Mouse (Mus musculus) limb, embryonic 13.5 days (tissue): ENCODE data around the gene Lrrc27. TPM values are rescaled to one million over a fixed set of nuclear protein-coding genes. Genes with fewer than 3 reads are reported as not detected.
A peak's percentile ranks its signal among the peaks of the same experiment; 100 is the strongest.

Experiments used
- ATAC-seq: fragments of 200-750 bp; cut with Nextera tagmentation; 2 replicates; pipeline ENCODE4 v1.8.0; 2017; ENCODE audit warnings: low read depth, moderate number of reproducible peaks, moderate TSS enrichment; ENCODE audit not compliant: low FRiP score
- H3K27ac ChIP-seq: fragments of 300-500 bp; sonication (generic); 2 replicates; pipeline ENCODE4 v1.5.1; 2015; ENCODE audit warnings: inconsistent platforms, mild to moderate bottlenecking, moderate library complexity
- H3K27me3 ChIP-seq: fragments of 300-500 bp; sonication (generic); 2 replicates; pipeline ENCODE4 v1.6.1; 2015; ENCODE audit warnings: mild to moderate bottlenecking, inconsistent platforms
- H3K36me3 ChIP-seq: fragments of 300-500 bp; sonication (generic); 2 replicates; pipeline ENCODE4 v1.6.1; 2015; ENCODE audit warnings: inconsistent platforms, mild to moderate bottlenecking, moderate library complexity
- H3K4me1 ChIP-seq: fragments of 300-500 bp; sonication (generic); 2 replicates; pipeline ENCODE4 v1.6.1; 2015; ENCODE audit warnings: inconsistent platforms
- H3K4me2 ChIP-seq: fragments of 300-500 bp; sonication (generic); replicated peaks from 2 replicates; pipeline ENCODE4 v1.6.1; 2015; ENCODE audit warnings: inconsistent platforms, mild to moderate bottlenecking, moderate library complexity
- H3K4me3 ChIP-seq: fragments of 300-500 bp; sonication (generic); 2 replicates; pipeline ENCODE4 v1.5.1; 2015; ENCODE audit warnings: moderate library complexity, mild to moderate bottlenecking, inconsistent platforms
- H3K9ac ChIP-seq: fragments of 300-500 bp; sonication (generic); 2 replicates; pipeline ENCODE4 v1.6.1; 2015; ENCODE audit warnings: mild to moderate bottlenecking, inconsistent platforms
- H3K9me3 ChIP-seq: fragments of 300-500 bp; sonication (generic); 2 replicates; pipeline ENCODE4 v1.6.1; 2016; ENCODE audit warnings: inconsistent platforms
- WGBS: fragments of 180-500 bp; shearing (Covaris S2); methylation state at CpG from one replicate; pipeline ENCODE4 v1.1.7; 2015; 5-methylcytosine and 5-hydroxymethylcytosine counted together
- polyA plus RNA-seq: library from polyadenylated mRNA; unstranded; fragments of >200 nt; fragmentation: Nextera tagmentation; extraction: Ambion mirVana; gene quantifications from 2 replicates; pipeline ENCODE4 v1.2.1, GENCODE M21; 2015

The Lrrc27 gene
- polyA plus RNA-seq, 1 experiment from 2014 or later = 1.8 TPM

- peak overlapping the region; percentile 72 for H3K9ac ChIP-seq
- ATAC-seq = peak; percentile 78
- H3K4me1 ChIP-seq = peaks cover 9% of the 10 kb centered on the region
- no peaks in the 10 kb centered on the region; the same call in 1 of the 2 replicates for H3K9me3 ChIP-seq
- H3K4me2 ChIP-seq = peak overlapping the region; percentile 98
- H3K4me3 ChIP-seq = peak overlapping the region; percentile 67
- H3K27me3 ChIP-seq = peaks cover 58% of the 10 kb centered on the region
- no peaks in the 10 kb centered on the region for H3K36me3 ChIP-seq
- WGBS = 2% methylated on average over 23 of the region's 23 CpGs
- no peak overlapping the region for H3K27ac ChIP-seq
Measured at GRCm38 (mm10) chr7:139188634-139189207, 24.1 kb upstream of the Lrrc27 start.

GRCm38 (mm10) chr7:139190616-139191015, 22.2 kb upstream of the Lrrc27 start:
- Histone ChIP-seq H3K4me1 (peaks cover 9% of the 10 kb centered on the region), H3K27ac (no peak overlapping the region), H3K27me3 (peaks cover 48% of the 10 kb centered on the region), H3K4me3 (no peak overlapping the region), H3K36me3 (no peaks in the 10 kb centered on the region), H3K9ac (no peak overlapping the region), H3K4me2 (no peak overlapping the region), H3K9me3 (no peaks in the 10 kb centered on the region; the same call in 1 of the 2 replicates)
- no peak for ATAC-seq
- WGBS = 94% methylated on average over 4 of the region's 4 CpGs

GRCm38 (mm10) chr7:139191619-139192018, 21.2 kb upstream of the Lrrc27 start:
- WGBS = 66% methylated on average over 6 of the region's 6 CpGs
- no peaks in the 10 kb centered on the region; the same call in 1 of the 2 replicates for H3K9me3 ChIP-seq
- H3K9ac ChIP-seq = no peak overlapping the region
- ATAC-seq = no peak
- no peak overlapping the region for H3K27ac ChIP-seq
- no peak overlapping the region for H3K4me3 ChIP-seq
- H3K4me1 ChIP-seq = peaks cover 9% of the 10 kb centered on the region
- H3K27me3 ChIP-seq = peaks cover 38% of the 10 kb centered on the region
- no peaks in the 10 kb centered on the region for H3K36me3 ChIP-seq
- H3K4me2 ChIP-seq = no peak overlapping the region

- Histone ChIP-seq H3K9me3 (no peaks in the 10 kb centered on the region), H3K4me3 (no peak overlapping the region), H3K9ac (no peak overlapping the region), H3K4me2 (no peak overlapping the region), H3K36me3 (no peaks in the 10 kb centered on the region), H3K27me3 (peaks cover 23% of the 10 kb centered on the region), H3K27ac (no peak overlapping the region), H3K4me1 (no peaks in the 10 kb centered on the region)
- 79% methylated on average over 4 of the region's 4 CpGs for WGBS
- no peak for ATAC-seq
Measured at GRCm38 (mm10) chr7:139197022-139197421, 15.8 kb upstream of the Lrrc27 start.

GRCm38 (mm10) chr7:139200108-139200507, 12.7 kb upstream of the Lrrc27 start:
- no peak overlapping the region for H3K9ac ChIP-seq
- H3K27ac ChIP-seq = no peak overlapping the region
- H3K9me3 ChIP-seq = no peaks in the 10 kb centered on the region
- WGBS = 36% methylated on average over 7 of the region's 7 CpGs
- no peaks in the 10 kb centered on the region for H3K36me3 ChIP-seq
- H3K4me3 ChIP-seq = no peak overlapping the region
- H3K4me2 ChIP-seq = no peak overlapping the region
- H3K27me3 ChIP-seq = peaks cover 21% of the 10 kb centered on the region
- H3K4me1 ChIP-seq = no peaks in the 10 kb centered on the region
- no peak for ATAC-seq

- no peaks in the 10 kb centered on the region for H3K9me3 ChIP-seq
- no peak overlapping the region for H3K27ac ChIP-seq
- WGBS = 62% methylated on average over 6 of the region's 6 CpGs
- H3K4me1 ChIP-seq = no peaks in the 10 kb centered on the region
- ATAC-seq = no peak
- H3K4me3 ChIP-seq = no peak overlapping the region
- H3K9ac ChIP-seq = no peak overlapping the region
- no peak overlapping the region for H3K4me2 ChIP-seq
- no peaks in the 10 kb centered on the region for H3K36me3 ChIP-seq
- H3K27me3 ChIP-seq = peaks cover 21% of the 10 kb centered on the region
Measured at GRCm38 (mm10) chr7:139201209-139201608, 11.6 kb upstream of the Lrrc27 start.

- H3K4me3 ChIP-seq = no peak overlapping the region
- no peak for ATAC-seq
- H3K9me3 ChIP-seq = no peaks in the 10 kb centered on the region
- no peaks in the 10 kb centered on the region for H3K27me3 ChIP-seq
- no peaks in the 10 kb centered on the region for H3K36me3 ChIP-seq
- H3K9ac ChIP-seq = no peak overlapping the region
- 27% methylated on average over 7 of the region's 7 CpGs for WGBS
- H3K4me1 ChIP-seq = peaks cover 4% of the 10 kb centered on the region
- H3K27ac ChIP-seq = no peak overlapping the region
- no peak overlapping the region for H3K4me2 ChIP-seq
Measured at GRCm38 (mm10) chr7:139208023-139208772, 4.6 kb upstream of the Lrrc27 start.

GRCm38 (mm10) chr7:139208773-139209095, 4.1 kb upstream of the Lrrc27 start:
- ATAC-seq = no peak
- H3K27me3 ChIP-seq = no peaks in the 10 kb centered on the region
- no peak overlapping the region for H3K9ac ChIP-seq
- H3K4me1 ChIP-seq = peaks cover 7% of the 10 kb centered on the region
- H3K36me3 ChIP-seq = no peaks in the 10 kb centered on the region
- H3K27ac ChIP-seq = no peak overlapping the region
- no peaks in the 10 kb centered on the region for H3K9me3 ChIP-seq
- no peak overlapping the region for H3K4me2 ChIP-seq
- 56% methylated on average over 4 of the region's 4 CpGs for WGBS
- no peak overlapping the region for H3K4me3 ChIP-seq

- WGBS = 82% methylated on average over 6 of the region's 6 CpGs
- no peaks in the 10 kb centered on the region for H3K27me3 ChIP-seq
Measured at GRCm38 (mm10) chr7:139211761-139212160, 1.0 kb upstream of the Lrrc27 start.

GRCm38 (mm10) chr7:139213751-139214150, 963 bp downstream of the Lrrc27 start:
- Histone ChIP-seq H3K4me1 (peaks cover 14% of the 10 kb centered on the region), H3K27me3 (no peaks in the 10 kb centered on the region), H3K36me3 (no peaks in the 10 kb centered on the region), H3K9me3 (no peaks in the 10 kb centered on the region), H3K27ac (no peak overlapping the region), H3K4me3 (peak overlapping the region; percentile 60), H3K4me2 (peak overlapping the region; percentile 67), H3K9ac (peak overlapping the region; percentile 65)
- no peak for ATAC-seq
- 58% methylated on average over 3 of the region's 3 CpGs for WGBS

More at GRCm38 (mm10) chr7:139211761-139212160, 1.0 kb upstream of the Lrrc27 start:
- H3K9ac ChIP-seq = no peak overlapping the region
- H3K4me2 ChIP-seq = no peak overlapping the region
- H3K4me3 ChIP-seq = no peak overlapping the region
- no peak overlapping the region for H3K27ac ChIP-seq
- ATAC-seq = no peak
- H3K36me3 ChIP-seq = no peaks in the 10 kb centered on the region
- no peaks in the 10 kb centered on the region for H3K9me3 ChIP-seq
- peaks cover 8% of the 10 kb centered on the region for H3K4me1 ChIP-seq

GRCm38 (mm10) chr7:139214160-139214559, 1.4 kb downstream of the Lrrc27 start:
- Histone ChIP-seq H3K9me3 (no peaks in the 10 kb centered on the region), H3K27ac (no peak overlapping the region), H3K36me3 (no peaks in the 10 kb centered on the region), H3K27me3 (no peaks in the 10 kb centered on the region), H3K4me2 (no peak overlapping the region), H3K9ac (no peak overlapping the region), H3K4me3 (no peak overlapping the region), H3K4me1 (peaks cover 17% of the 10 kb centered on the region)
- ATAC-seq = no peak
- 85% methylated on average over 3 of the region's 3 CpGs for WGBS

GRCm38 (mm10) chr7:139214596-139215340, 2.0 kb downstream of the Lrrc27 start:
- Histone ChIP-seq H3K27me3 (no peaks in the 10 kb centered on the region), H3K36me3 (no peaks in the 10 kb centered on the region), H3K4me2 (no peak overlapping the region), H3K27ac (no peak overlapping the region), H3K9me3 (no peaks in the 10 kb centered on the region), H3K9ac (no peak overlapping the region), H3K4me1 (peaks cover 17% of the 10 kb centered on the region), H3K4me3 (no peak overlapping the region)
- 80% methylated on average over 14 of the region's 14 CpGs for whole genome bisulfite sequencing
- no peak for ATAC-seq
